Mouse (Mus musculus) hindbrain, embryonic 15.5 days (tissue): ENCODE measurements around the gene Hfe2. TPM values are rescaled to one million over a fixed set of nuclear protein-coding genes. Genes with fewer than 3 reads are reported as not detected.
"Not testable (repeated sequence)": the region's sequence is repeated elsewhere in the genome, so short reads cannot be mapped to it uniquely, and the experiment has no call there.

Source experiments
- ATAC-seq: fragments of 200-750 bp; cut with Nextera tagmentation; 2 replicates; pipeline ENCODE4 v1.8.0; 2017; ENCODE audit warnings: low read depth, moderate number of reproducible peaks, moderate TSS enrichment; ENCODE audit not compliant: low FRiP score
- H3K27ac ChIP-seq: fragments of 300-500 bp; sonication (generic); replicated peaks from 2 replicates; pipeline ENCODE4 v1.5.1; 2015; ENCODE audit warnings: mild to moderate bottlenecking, inconsistent platforms
- H3K27me3 ChIP-seq: fragments of 300-500 bp; sonication (generic); 2 replicates; pipeline ENCODE4 v1.6.1; 2015; ENCODE audit warnings: control low read depth, inconsistent platforms
- H3K36me3 ChIP-seq: fragments of 300-500 bp; sonication (generic); 2 replicates; pipeline ENCODE4 v1.6.1; 2015; ENCODE audit warnings: control low read depth, inconsistent platforms
- H3K4me1 ChIP-seq: fragments of 300-500 bp; sonication (generic); replicated peaks from 2 replicates; pipeline ENCODE4 v1.6.1; 2015; ENCODE audit warnings: control low read depth, inconsistent platforms
- H3K4me2 ChIP-seq: fragments of 300-500 bp; sonication (generic); 2 replicates; pipeline ENCODE4 v1.6.1; 2015; ENCODE audit warnings: moderate library complexity, mild to moderate bottlenecking, inconsistent platforms
- H3K4me3 ChIP-seq: fragments of 300-500 bp; sonication (generic); 2 replicates; pipeline ENCODE4 v1.5.1; 2015; ENCODE audit warnings: mild to moderate bottlenecking, inconsistent platforms
- H3K9ac ChIP-seq: fragments of 300-500 bp; sonication (generic); 2 replicates; pipeline ENCODE4 v1.6.1; 2015; ENCODE audit warnings: inconsistent platforms
- H3K9me3 ChIP-seq: fragments of 300-500 bp; sonication (generic); 2 replicates; pipeline ENCODE4 v1.6.1; 2016; ENCODE audit warnings: control low read depth, inconsistent platforms
- WGBS: fragments of 180-500 bp; shearing (Covaris S2); methylation state at CpG from one replicate; pipeline ENCODE4 v1.1.7; 2015; 5-methylcytosine and 5-hydroxymethylcytosine counted together
- polyA plus RNA-seq: library from polyadenylated mRNA; unstranded; fragments of >200 nt; fragmentation: Nextera tagmentation; extraction: Ambion mirVana; gene quantifications from 2 replicates; pipeline ENCODE4 v1.2.1, GENCODE M21; 2015

Gene Hfe2
- polyA plus RNA-seq, 1 experiment from 2014 or later: 2.0 TPM

DNA sequence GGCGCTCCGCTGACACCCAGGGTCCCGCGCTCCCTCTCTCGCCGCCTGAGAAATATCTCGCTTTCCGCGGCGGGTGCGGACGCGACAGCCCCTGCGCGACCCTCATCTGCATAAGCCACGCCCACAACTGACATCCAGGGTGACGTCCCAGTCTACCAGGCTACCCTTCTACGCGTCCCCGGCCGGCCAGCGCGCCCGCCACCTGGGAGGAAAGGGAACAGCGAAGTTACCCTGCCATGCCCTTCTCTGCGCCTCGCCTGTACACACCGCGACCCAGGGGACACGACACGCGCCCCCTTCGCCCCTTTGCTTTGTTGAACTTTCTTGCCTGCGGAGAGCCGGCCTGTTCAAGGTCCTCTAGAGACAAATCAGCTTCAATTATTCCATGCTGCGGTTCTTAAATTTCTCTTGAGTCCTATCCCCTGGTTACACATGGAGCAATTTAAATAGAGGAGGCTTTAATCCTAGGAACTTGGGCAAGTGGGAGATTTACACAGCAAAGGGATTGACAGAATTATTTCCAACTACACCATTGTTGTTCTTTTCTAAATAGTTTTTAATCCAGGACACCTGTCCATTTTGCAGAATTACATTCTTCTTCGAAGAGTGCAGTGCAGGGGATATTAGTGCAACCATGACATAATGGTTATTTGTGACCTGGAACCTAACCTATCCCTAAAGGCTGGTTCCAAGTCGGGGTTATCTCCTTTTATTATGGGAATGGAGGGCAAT lies 38.0 kb upstream of the Hfe2 start:
- Histone ChIP-seq H3K4me1 (peaks cover 10% of the 10 kb centered on the region), H3K4me3 (peak overlapping the region; percentile 40), H3K4me2 (peak overlapping the region; percentile 68), H3K27ac (peak overlapping the region; percentile 45; the same call in 1 of the 2 replicates)
- not testable (repeated sequence) for H3K36me3 ChIP-seq, H3K9me3 ChIP-seq, H3K27me3 ChIP-seq, H3K9ac ChIP-seq
- peak; percentile 86 for ATAC-seq
- WGBS: 13% methylated on average over 5 of the region's 38 CpGs

DNA sequence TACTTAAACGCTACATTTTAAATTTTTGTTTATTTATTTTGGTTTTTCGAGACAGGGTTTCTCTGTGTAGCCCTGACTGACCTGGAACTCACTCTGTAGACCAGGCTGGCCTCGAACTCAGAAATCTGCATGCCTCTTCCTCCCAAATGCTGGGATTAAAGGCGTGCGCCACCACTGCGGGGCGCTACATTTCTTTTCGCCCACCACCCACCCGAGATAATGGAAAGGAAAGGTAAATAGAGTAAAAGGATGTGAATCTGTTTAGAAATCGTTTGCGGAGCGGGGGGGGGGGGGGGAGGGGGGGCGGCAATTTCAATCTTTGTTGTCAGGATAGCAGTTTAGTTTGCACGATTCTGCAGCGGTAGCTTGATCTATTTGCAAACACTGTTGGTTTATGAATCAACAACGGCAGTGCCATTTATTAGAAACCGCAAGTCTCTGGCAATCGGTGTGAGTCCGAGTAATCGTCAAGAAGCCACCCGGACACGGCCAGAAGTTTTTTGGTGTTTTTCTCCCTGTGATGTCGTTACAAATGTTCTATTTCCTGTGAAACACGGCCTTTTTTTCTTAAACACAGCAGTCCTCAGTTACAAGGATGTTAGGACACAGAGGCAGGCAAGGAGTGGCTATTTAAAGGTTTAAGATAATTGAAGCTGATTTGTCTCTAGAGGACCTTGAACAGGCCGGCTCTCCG lies 37.2 kb upstream of the Hfe2 start:
- WGBS: 4% methylated on average over 26 of the region's 26 CpGs
- Histone ChIP-seq H3K4me1 (peaks cover 10% of the 10 kb centered on the region), H3K9me3 (no peaks in the 10 kb centered on the region), H3K27ac (peak overlapping the region; percentile 90), H3K4me2 (peak overlapping the region; percentile 68), H3K27me3 (peaks cover 6% of the 10 kb centered on the region; the same call in 1 of the 2 replicates), H3K36me3 (no peaks in the 10 kb centered on the region), H3K4me3 (peak overlapping the region; percentile 40), H3K9ac (peak overlapping the region; percentile 48)
- no peak for ATAC-seq

- Histone ChIP-seq H3K4me2 (peak overlapping the region; percentile 68), H3K4me1 (peaks cover 10% of the 10 kb centered on the region), H3K27ac (peak overlapping the region; percentile 90), H3K4me3 (peak overlapping the region; percentile 40), H3K9ac (peak overlapping the region; percentile 48)
- WGBS: 0% methylated on average over 4 of the region's 55 CpGs
- not testable (repeated sequence) for H3K36me3 ChIP-seq, H3K9me3 ChIP-seq, H3K27me3 ChIP-seq
- peak; percentile 89 for ATAC-seq
Measured at GRCm38 (mm10) chr3:96488290-96488906, 36.6 kb upstream of the Hfe2 start.

DNA sequence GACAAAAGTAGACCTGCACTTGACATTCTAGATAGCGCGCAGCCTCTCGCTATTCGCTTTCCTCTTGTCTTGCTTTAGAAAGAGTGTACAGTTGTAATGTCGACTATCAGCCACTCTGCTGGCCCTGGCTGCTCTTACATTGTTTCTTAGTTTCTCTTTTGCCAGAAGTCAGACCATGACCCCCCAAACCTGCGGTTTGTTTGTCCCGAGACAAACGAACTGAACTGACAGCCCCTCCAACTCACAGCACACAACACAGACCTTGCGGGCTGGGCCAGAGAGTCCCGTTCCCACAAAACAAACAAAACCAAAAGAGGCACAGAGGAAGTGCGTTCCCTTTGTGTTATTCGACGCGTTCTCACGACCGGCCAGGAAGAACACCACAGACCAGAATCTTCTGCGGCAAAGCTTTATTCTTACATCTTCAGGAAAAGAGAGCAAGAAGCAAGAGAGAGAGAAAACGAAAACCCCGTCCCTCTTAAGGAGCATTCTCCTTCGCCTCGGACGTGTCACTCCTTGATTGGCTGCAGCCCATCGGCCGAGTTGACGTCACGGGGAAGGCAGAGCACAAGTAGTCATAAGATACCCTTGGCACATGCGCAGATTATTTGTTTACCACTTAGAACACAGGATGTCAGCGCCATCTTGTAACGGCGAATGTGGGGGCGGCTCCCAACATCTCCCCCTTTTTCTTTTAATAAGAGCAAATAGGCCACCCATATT lies 35.9 kb upstream of the Hfe2 start:
- peak overlapping the region; percentile 87 for H3K27ac ChIP-seq
- H3K4me3 ChIP-seq: peak overlapping the region; percentile 30
- not testable (repeated sequence) for H3K9me3 ChIP-seq, H3K36me3 ChIP-seq, H3K4me2 ChIP-seq, H3K27me3 ChIP-seq, H3K9ac ChIP-seq
- peak; percentile 73 for ATAC-seq
- whole genome bisulfite sequencing: 2% methylated on average over 9 of the region's 31 CpGs
- peaks cover 10% of the 10 kb centered on the region for H3K4me1 ChIP-seq

DNA sequence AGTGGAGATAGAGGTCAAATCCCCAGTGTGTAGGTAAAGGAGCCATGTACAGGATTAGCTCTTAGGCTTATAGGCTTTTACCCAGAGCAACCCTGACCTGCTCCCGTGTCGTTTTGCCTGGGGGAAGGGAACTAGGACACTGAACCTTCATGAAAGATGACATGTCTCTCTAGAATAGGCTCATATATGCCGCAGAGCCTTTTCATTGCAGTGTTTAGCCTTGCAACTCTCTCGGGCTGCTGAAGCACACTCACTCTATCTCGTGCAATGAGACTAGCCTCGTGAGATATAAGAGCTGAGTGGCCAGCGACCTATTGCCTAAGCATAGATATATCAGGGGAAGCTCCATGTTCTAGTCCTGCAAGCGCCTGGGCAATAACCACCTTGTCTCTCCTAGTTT lies 35.3 kb upstream of the Hfe2 start:
- H3K9ac ChIP-seq, H3K4me3 ChIP-seq, H3K36me3 ChIP-seq, H3K9me3 ChIP-seq, ATAC-seq, H3K27me3 ChIP-seq: not testable (repeated sequence)
- Histone ChIP-seq H3K4me2 (peak overlapping the region; percentile 35; the same call in 1 of the 2 replicates), H3K27ac (peak overlapping the region; percentile 87), H3K4me1 (peaks cover 10% of the 10 kb centered on the region)
- 31% methylated on average over 6 of the region's 8 CpGs for WGBS

GRCm38 (mm10) chr3:96494456-96494855 lies 30.5 kb upstream of the Hfe2 start:
- H3K9ac ChIP-seq, ATAC-seq, H3K9me3 ChIP-seq, H3K27ac ChIP-seq, H3K36me3 ChIP-seq, H3K27me3 ChIP-seq, H3K4me1 ChIP-seq, H3K4me3 ChIP-seq, H3K4me2 ChIP-seq: not testable (repeated sequence)
- 99% methylated on average over 6 of the region's 11 CpGs for WGBS

- H3K4me2 ChIP-seq: no peak overlapping the region
- no peaks in the 10 kb centered on the region for H3K9me3 ChIP-seq
- ATAC-seq: no peak
- no peak overlapping the region for H3K27ac ChIP-seq
- no peaks in the 10 kb centered on the region for H3K36me3 ChIP-seq
- H3K27me3 ChIP-seq: no peaks in the 10 kb centered on the region
- 96% methylated on average over 3 of the region's 3 CpGs for WGBS
- peaks cover 4% of the 10 kb centered on the region; the same call in 1 of the 2 replicates for H3K4me1 ChIP-seq
- H3K9ac ChIP-seq: no peak overlapping the region
- no peak overlapping the region for H3K4me3 ChIP-seq
Measured at GRCm38 (mm10) chr3:96494912-96495311, 30.1 kb upstream of the Hfe2 start.

DNA sequence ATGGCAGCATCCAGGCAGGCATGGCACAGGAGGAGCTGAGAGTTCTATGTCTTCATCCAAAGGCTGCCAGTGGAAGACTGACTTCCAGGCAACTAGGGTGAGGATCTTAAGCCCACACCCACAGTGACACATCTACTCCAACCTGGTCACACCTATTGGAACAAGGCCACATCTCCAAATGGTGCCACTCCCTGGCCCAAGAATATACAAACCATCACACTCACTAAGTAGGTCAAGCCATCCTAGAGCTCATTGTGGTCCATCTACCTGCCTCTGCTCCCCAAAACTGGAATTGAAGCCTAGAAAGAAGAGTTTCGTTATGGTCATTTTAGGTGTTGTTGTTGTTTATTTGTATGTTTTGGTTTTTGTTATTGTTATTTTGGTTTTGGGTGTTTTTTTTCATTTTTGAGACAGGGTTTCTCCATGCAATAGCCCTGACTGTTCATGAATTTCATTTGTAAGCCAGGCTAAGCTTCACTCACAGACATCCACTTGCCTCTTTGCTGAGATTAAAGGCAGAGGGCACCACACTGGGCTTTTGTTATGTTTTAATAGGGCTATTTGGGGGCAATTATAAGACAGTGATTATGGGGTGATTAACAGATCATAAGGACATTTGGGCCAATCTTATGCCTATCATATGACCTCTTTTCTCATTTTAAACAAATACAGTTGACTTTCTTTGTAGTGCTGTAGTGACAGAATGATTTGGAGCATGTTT lies 29.3 kb upstream of the Hfe2 start:
- Histone ChIP-seq H3K27ac (no peak overlapping the region), H3K4me3 (no peak overlapping the region), H3K4me2 (no peak overlapping the region), H3K4me1 (peaks cover 4% of the 10 kb centered on the region; the same call in 1 of the 2 replicates), H3K9me3 (no peaks in the 10 kb centered on the region), H3K27me3 (no peaks in the 10 kb centered on the region), H3K36me3 (no peaks in the 10 kb centered on the region), H3K9ac (no peak overlapping the region)
- ATAC-seq: no peak
- WGBS: 100% methylated on average over 1 of the region's 1 CpGs

- ATAC-seq: no peak
- Histone ChIP-seq H3K4me1 (peaks cover 4% of the 10 kb centered on the region; the same call in 1 of the 2 replicates), H3K9ac (no peak overlapping the region), H3K4me3 (peak overlapping the region; percentile 63; the same call in 1 of the 2 replicates), H3K27ac (no peak overlapping the region), H3K4me2 (peak overlapping the region; percentile 93; the same call in 1 of the 2 replicates), H3K36me3 (no peaks in the 10 kb centered on the region), H3K27me3 (no peaks in the 10 kb centered on the region), H3K9me3 (no peaks in the 10 kb centered on the region)
- 61% methylated on average over 7 of the region's 7 CpGs for WGBS
Measured at GRCm38 (mm10) chr3:96496216-96496615, 28.8 kb upstream of the Hfe2 start.

DNA sequence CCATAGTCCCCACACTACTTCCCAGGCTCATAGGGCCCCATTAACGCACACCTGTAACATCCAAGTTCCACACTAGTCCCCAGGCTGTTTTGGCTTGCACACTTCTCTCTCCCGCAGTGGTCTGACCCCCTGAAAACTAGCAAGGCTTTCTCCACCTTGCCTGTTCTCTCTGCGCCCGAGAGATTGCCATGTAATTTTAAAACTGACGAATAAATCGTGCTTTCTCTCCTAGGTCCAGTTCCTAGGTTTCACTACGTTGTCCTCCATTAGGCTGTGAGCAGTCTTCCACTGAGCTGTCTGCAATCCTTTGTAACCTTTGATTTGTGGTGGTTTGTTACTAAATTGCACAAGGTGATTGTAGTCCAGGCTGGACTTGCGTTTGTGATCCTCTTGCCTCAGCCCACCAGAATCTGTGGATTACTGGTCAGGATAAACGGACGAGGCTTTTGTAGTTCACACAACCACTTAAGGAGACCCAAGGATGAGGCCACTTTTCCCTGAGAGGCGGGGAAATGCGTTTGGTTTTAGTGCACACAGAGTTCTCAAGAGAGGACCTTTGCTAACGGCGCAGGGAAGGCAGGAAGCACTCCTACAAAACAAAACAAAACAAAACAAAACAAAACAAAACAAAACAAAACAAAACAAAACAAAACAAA lies 28.2 kb upstream of the Hfe2 start:
- H3K27ac ChIP-seq: 0 out of 2 replicates have a peak overlapping the region, but pooled peaks have one; percentile 61
- peak overlapping the region; percentile 57; the same call in 1 of the 2 replicates for H3K9ac ChIP-seq
- H3K9me3 ChIP-seq, H3K4me1 ChIP-seq, H3K36me3 ChIP-seq, ATAC-seq, H3K27me3 ChIP-seq: not testable (repeated sequence)
- peak overlapping the region; percentile 63 for H3K4me3 ChIP-seq
- 18% methylated on average over 14 of the region's 14 CpGs for WGBS
- H3K4me2 ChIP-seq: peak overlapping the region; percentile 93
